Mouse (Mus musculus) Muller cell, postnatal 12 days (primary cell): Measurements from ENCODE around the gene Hoxa11.

Experiments
- DNase-seq: peaks from one replicate; pipeline ENCODE4 v3.0.0-alpha.2; 2015; ENCODE audit errors: inconsistent ontology term

Gene Hoxa11

GRCm38 (mm10) chr6:52247766-52248637 lies 2.4 kb upstream of the Hoxa11 start:
- no peak for DNase-seq

- DNase-seq: no peak
These were observed 1.3 kb upstream of the Hoxa11 start for GRCm38 (mm10) chr6:52246916-52247315.

GRCm38 (mm10) chr6:52246403-52246803 lies 793 bp upstream of the Hoxa11 start:
- DNase-seq: no peak

DNA sequence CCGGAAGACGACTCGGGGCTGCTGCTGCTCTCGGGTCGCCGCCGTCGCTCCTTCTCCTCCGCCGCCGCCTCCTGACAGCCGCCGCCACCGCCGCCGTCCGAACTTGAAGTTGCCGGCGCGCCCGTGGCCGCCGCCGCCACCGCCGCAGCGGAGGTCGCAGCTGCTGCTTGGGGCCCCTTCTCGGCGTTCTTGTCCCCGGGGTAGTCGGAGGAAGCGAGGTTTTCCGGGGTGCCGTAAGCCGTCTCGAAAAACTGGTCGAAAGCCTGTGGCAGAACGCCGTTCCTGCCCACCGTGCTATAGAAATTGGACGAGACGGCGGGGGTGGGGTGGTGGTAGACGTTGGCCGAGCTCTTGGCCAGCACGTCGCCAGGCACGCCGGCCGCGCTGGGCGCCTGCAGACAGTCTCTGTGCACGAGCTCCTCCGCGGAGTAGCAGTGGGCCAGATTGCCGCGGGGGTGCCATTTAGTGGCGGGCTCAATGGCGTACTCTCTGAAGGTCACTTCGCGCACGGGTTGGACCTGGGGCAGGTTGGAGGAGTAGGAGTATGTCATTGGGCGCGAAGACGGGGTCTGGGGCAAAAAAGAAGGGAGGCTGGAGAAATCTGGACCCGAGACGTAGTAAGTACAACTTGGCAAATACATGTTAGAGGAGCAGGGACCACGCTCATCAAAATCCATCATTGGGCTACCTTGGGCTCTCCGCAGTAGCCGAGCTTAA lies 412 bp downstream of the Hoxa11 start:
- DNase-seq: no peak

GRCm38 (mm10) chr6:52244471-52245039 lies 1.1 kb downstream of the Hoxa11 start:
- no peak for DNase-seq

- DNase-seq: no peak
These were observed 1.9 kb downstream of the Hoxa11 start for GRCm38 (mm10) chr6:52243681-52244121.

DNA sequence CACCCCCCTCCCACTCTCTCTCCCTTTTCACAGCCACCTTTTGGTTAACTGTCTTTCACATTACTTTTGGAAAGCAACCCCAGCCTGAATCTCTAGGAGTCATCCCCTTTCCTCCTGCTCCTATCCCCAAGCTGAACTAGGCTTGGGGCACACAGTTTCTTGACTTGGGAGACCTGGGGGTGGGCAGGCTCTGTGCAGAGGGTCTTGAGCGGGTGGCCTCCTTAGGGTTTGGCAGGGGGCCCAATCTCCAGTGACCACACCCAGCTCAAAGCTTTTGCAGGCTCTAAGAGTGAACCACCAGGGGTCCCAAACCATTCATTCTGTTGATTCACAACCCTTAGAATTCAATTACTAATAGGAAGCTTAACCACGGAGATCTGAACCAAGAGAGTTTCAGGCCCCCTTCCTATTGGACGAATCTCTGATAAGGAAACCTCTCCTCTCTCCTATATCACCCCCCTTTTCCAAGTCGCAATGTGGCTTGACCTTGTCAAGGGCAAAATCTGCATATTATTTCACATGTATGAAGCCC lies 2.7 kb downstream of the Hoxa11 start:
- no peak for DNase-seq

GRCm38 (mm10) chr6:52241001-52241621 lies 4.5 kb downstream of the Hoxa11 start:
- DNase-seq: no peak

DNA sequence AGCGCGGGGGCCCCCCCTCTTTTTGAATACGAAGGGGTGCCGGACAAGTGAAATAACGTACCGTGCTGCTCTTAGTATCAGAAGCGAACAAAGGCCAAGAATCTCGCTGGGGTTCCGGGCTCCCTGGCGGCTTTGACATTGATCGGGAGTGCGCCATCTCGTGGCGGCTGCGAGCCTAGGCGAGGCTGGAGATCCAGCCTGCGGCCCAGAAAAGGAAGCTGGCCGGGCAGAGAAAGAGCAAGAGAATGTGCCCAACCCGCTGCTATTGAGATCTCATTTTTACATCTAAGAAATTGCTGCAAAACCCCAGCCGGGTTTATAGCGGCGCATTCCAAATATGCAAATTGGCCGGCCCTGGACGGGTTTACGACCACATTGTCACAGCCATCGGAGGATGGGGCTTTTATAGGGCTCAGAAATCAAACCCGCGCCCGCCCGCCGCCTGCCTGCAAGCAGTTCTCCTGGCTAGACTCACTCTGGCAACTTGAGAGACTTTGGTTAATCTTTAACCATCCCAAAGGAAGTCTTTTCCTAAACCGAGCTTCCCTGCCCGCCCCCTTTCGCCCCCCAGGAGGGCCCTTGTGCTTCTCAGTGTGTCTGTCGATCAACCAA lies 5.1 kb downstream of the Hoxa11 start, which contains the start of gene Hoxa10:
Gene Hoxa10 (minus strand): TSS at position 466 of the 612 bp plus-strand sequence.
- DNase-seq: peak; percentile 40

- no peak for DNase-seq
These were observed 5.8 kb downstream of the Hoxa11 start for GRCm38 (mm10) chr6:52239625-52240388.

DNA sequence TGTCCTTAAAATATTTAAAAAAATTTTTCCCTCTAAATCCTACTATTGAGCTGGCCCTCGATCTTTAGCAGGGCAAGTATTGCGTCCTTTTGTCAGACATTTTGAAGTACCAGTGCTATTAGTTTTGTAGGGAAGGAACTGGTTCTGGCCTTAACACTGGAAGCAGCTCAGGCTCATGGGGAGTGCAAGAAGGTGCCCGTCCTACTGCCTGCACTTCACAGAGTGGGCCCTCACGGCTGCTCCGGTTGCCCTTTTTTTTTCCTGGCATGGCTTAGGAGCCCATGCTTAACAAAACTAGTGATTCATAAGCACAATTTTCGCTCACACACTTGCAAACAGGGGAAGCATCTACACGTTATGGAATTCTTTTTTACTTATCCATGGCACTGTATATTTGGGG lies 6.6 kb downstream of the Hoxa11 start:
- DNase-seq: no peak

GRCm38 (mm10) chr6:52238155-52238545 lies 7.5 kb downstream of the Hoxa11 start:
- no peak for DNase-seq

DNA sequence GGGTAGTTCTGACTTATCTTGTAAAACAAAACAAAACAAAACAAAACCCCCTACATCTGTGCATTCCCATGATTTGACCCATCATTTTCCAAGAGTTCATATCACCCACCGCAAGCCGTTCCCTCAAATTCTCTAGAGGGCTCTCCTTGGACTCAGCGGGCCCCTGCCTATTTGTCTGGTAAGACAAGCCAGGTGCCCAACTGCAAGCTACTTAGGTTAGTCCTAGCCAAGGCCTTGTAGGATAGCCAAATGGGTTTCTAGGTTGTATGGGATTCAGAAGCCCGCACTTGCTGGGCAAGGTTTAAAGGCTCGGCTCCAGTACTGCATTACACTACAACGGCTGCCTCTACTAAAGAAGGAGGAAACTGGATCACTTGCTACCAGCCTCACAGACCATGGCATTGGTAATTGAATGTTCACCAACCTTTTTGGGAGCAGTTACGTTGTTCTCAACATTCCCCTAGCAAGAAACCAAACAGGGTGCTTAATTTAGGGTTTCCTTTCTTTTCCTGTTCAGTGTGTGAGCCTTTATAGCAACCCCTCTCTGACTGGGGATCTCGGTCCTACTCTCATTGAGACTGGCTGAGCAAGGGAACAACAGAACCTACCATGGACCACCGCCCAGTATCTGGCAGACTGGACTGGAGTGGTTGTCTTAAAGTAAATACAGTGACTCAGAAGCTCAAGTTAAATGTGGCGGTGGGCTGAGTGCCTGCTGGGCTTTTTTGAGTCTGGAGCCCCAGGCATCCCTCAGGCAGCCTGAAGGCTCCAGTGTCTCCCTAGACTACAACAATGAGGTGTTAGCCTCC lies 8.1 kb downstream of the Hoxa11 start:
- DNase-seq: no peak

DNA sequence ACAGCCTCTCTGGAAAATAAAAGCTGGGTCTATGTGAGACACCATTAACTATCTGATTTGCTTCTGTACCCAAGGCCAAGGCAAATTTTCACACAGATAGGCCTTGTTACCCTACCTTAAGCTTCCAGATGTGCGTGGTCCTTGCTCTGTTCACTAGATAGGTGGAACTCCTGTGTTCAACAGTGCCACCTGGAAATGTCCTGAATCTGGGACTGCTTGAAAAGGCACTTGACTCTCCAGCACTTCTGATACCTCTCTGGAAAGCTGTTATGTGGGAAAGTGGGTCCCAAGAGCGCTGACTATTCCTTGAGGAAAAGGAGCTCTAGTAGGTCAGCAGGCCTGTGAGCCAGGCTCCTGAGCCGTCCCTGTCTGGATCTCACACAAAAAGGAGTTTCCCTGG lies 8.8 kb downstream of the Hoxa11 start:
- DNase-seq: no peak

- DNase-seq: no peak
These were observed 9.7 kb downstream of the Hoxa11 start for GRCm38 (mm10) chr6:52235866-52236265.

DNA sequence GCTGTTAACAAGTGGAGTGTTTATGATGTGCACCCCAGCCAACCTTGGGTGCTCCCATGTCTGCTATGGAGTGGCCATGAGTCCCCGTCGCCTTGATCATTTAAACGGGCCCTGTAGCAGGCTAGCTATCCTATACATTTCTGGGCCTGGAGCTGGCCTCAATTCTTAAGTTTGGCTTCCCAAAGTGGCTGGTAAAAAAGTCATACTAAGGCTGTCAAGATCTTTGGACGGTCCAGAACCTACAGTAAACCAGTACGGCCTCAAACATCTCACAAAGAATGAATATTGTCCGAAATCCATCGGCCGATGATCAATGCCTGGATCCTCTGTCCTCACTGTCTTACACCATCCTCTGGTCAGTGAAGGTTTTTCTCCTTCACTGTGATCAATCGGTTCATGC lies 10.3 kb downstream of the Hoxa11 start:
- no peak for DNase-seq

DNA sequence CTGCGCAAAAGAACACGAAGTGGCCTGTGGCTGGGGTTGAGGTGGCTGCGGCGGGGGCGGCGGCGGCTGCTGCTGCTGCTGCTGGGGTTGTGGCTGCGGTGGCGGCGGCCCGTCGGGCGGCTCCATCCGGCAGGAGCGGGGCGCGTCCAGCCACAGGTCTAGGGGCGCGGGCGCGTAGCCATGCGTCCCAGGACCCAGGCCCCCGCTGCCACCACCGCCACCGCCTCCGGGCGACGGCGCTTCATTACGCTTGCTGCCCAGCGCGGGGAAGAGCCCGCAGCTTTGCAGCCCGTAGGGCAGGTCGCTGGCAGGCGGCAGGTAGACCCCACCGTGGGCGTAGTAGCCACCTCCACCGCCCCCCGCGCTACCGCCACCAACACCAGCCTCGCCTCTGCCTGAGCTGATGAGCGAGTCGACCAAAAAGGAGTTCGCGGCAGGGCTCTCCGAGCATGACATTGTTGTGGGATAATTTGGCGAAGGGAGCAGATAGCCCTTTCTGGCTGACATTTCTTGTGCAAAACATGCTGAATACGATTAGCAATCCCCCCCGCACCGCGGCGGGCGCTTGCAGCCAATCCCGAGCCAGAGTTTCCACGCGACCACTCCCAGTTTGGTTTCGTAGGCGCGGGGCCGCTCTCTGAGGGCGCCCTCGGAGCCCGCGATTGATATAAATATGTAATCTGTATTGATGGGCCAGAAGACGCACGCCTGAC lies 11.0 kb downstream of the Hoxa11 start:
- no peak for DNase-seq

- DNase-seq: no peak
These were observed 11.8 kb downstream of the Hoxa11 start for GRCm38 (mm10) chr6:52233546-52234427.
